Mouse (Mus musculus) liver, embryonic 15.5 days (tissue): Measurements from ENCODE around the gene Cops7a. TPM values are rescaled to one million over a fixed set of nuclear protein-coding genes. Genes with fewer than 3 reads are reported as not detected.
A peak's percentile ranks its signal among the peaks of the same experiment; 100 is the strongest.

Source experiments
- ATAC-seq: fragments of 200-750 bp; cut with Nextera tagmentation; 2 replicates; pipeline ENCODE4 v1.8.0; 2017; ENCODE audit warnings: moderate number of reproducible peaks, mild to moderate bottlenecking, moderate library complexity; ENCODE audit not compliant: insufficient read depth
- H3K27ac ChIP-seq: fragments of 300-500 bp; sonication (generic); replicated peaks from 2 replicates; pipeline ENCODE4 v1.5.1; 2015; ENCODE audit warnings: mild to moderate bottlenecking, inconsistent platforms
- H3K27me3 ChIP-seq: fragments of 300-500 bp; sonication (generic); 2 replicates; pipeline ENCODE4 v1.6.1; 2015; ENCODE audit warnings: mild to moderate bottlenecking, inconsistent platforms
- H3K36me3 ChIP-seq: fragments of 300-500 bp; sonication (generic); replicated peaks from 2 replicates; pipeline ENCODE4 v1.6.1; 2015; ENCODE audit warnings: moderate library complexity, mild to moderate bottlenecking, inconsistent platforms
- H3K4me1 ChIP-seq: fragments of 300-500 bp; sonication (generic); replicated peaks from 2 replicates; pipeline ENCODE4 v1.6.1; 2015; ENCODE audit warnings: inconsistent platforms
- H3K4me2 ChIP-seq: fragments of 300-500 bp; sonication (generic); 2 replicates; pipeline ENCODE4 v1.6.1; 2015; ENCODE audit warnings: moderate library complexity, mild to moderate bottlenecking, inconsistent platforms
- H3K4me3 ChIP-seq: fragments of 300-500 bp; sonication (generic); replicated peaks from 2 replicates; pipeline ENCODE4 v1.5.1; 2015; ENCODE audit warnings: mild to moderate bottlenecking, inconsistent platforms
- H3K9ac ChIP-seq: fragments of 300-500 bp; sonication (generic); 2 replicates; pipeline ENCODE4 v1.6.1; 2015; ENCODE audit warnings: moderate library complexity, mild to moderate bottlenecking, inconsistent platforms
- H3K9me3 ChIP-seq: fragments of 300-500 bp; sonication (generic); replicated peaks from 2 replicates; pipeline ENCODE4 v1.6.1; 2016; ENCODE audit warnings: inconsistent platforms
- WGBS: fragments of 180-500 bp; shearing (Covaris S2); methylation state at CpG from one replicate; pipeline ENCODE4 v1.1.7; 2015; ENCODE audit warnings: mixed read lengths; ENCODE audit not compliant: insufficient replicate concordance; 5-methylcytosine and 5-hydroxymethylcytosine counted together
- polyA plus RNA-seq: library from polyadenylated mRNA; unstranded; fragments of >200 nt; fragmentation: Nextera tagmentation; extraction: Ambion mirVana; gene quantifications from 2 replicates; pipeline ENCODE4 v1.2.1, GENCODE M21; 2015

Cops7a gene
- polyA plus RNA-seq, 1 experiment from 2014 or later, result 52.4 TPM

DNA sequence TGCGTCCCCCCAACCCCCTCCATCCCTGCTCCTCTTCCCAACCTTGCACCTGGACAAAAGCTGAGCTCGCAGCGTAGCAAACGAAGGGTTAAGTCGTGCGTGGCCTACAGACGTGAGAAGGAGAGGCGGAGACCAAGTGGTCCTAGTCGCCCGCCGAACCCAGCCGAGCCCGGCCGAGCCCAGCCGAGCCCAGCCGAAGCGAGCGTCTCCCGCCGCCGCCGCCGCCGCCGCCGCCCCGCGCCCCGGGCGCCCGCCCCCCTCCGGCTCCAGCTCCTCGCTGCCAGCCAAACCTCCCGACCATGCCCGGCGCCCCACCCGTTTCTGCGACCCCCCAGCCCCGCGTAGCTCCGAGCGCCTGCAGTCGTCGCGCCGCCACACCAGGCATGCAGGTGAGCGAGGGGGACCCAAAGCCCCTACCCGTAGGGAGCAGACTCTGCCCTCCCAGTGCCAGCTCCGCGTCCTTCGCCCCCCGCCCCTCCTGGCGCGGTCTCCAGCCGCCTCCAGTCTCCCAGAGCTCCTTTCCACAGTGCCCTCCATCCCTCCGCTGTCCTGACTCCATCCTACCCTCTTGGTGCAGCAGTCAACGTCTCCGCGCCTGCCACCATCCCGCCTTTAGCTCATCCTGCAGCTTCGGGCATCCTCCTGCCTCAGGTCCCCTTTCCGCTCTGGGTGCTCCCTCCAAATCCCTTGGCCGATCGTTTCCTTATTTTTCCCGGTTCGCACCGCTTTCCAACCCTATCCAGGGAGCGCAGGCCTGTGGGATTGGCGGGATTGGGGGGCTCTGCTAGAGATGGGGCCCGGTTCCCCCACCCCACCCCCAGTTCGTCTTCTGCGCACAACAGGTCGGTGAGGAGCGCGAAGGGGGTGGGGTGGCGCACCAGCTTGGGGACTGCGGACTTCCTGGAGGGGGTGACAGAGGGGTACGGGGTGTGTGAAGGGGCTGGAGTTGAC, 31.5 kb upstream of the Cops7a start, which contains the start of gene Pianp:
Gene Pianp, plus strand, starts transcription at position 144 of the 951 bp plus-strand sequence.
- H3K4me1 ChIP-seq, result peaks cover 12% of the 10 kb centered on the region
- no peak within 1 kb of the TSS for H3K9ac ChIP-seq
- no peaks in the 10 kb centered on the region for H3K36me3 ChIP-seq
- ATAC-seq, result 0 out of 2 replicates have a peak, but pooled peaks have one; percentile 14
- H3K9me3 ChIP-seq, result no peaks in the 10 kb centered on the region
- WGBS, result 2% methylated on average over 76 of the region's 78 CpGs
- H3K27me3 ChIP-seq, result peaks cover 100% of the 10 kb centered on the region
- H3K27ac ChIP-seq, result no peak within 1 kb of the TSS
- H3K4me3 ChIP-seq, result peak within 1 kb of the TSS; percentile 46
- H3K4me2 ChIP-seq, result peak within 1 kb of the TSS; percentile 70

DNA sequence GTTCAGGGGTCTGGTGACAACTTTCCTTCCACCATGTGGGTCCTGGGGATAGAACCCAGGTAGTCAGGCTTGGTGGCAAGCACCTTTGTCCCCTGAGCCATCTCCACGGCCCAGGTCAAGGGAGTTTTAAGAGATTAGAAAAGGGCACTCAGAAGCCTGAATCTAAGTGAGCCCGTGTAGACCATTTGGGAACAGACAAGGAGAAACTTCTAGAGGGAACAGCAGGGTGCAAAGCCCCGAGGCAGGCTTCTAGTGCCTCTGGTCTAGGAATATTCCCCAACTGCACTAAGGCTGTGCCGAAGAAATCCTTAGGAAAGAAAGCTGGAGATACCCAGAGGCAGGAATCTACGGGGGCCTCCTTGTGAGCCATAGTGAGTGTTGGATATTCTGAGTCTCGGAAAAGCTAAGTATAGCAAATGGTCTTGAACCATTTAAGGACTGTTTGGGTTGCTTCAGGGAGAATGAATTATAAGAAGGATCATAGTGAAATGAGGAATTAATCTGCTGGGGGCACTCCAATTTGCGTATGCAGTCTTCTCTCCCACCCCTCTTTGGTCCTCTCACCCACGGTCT, 30.6 kb upstream of the Cops7a start:
- no peaks in the 10 kb centered on the region for H3K9me3 ChIP-seq
- H3K4me3 ChIP-seq, result no peak overlapping the region
- peaks cover 99% of the 10 kb centered on the region for H3K27me3 ChIP-seq
- no peak for ATAC-seq
- no peak overlapping the region for H3K9ac ChIP-seq
- H3K4me2 ChIP-seq, result no peak overlapping the region
- WGBS, result 39% methylated on average over 8 of the region's 8 CpGs
- peaks cover 12% of the 10 kb centered on the region for H3K4me1 ChIP-seq
- H3K36me3 ChIP-seq, result no peaks in the 10 kb centered on the region
- H3K27ac ChIP-seq, result no peak overlapping the region

DNA sequence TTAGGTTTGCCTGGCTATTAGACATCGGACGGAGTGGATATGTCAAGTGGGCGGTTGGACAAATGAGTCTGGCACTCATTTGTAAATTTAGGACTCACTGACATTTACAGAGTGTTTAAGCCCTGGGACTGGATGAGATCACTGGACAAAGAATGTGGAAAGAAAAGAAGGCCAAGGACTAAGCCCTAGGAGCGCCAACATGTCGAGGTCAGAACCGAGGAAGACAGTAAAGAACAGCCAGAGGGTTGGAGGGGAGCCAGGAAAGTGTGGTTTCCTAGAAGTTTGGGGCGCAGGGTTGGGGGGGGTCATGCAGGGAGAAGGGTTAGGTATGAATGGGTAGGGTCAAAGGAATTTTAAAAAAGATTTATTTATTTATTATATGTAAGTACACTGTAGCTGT, 29.9 kb upstream of the Cops7a start:
- no peak overlapping the region for H3K9ac ChIP-seq
- H3K9me3 ChIP-seq, result no peaks in the 10 kb centered on the region
- H3K36me3 ChIP-seq, result no peaks in the 10 kb centered on the region
- peaks cover 12% of the 10 kb centered on the region for H3K4me1 ChIP-seq
- H3K27ac ChIP-seq, result no peak overlapping the region
- H3K4me3 ChIP-seq, result no peak overlapping the region
- H3K4me2 ChIP-seq, result no peak overlapping the region
- peaks cover 94% of the 10 kb centered on the region for H3K27me3 ChIP-seq
- no peak for ATAC-seq
- WGBS, result 69% methylated on average over 7 of the region's 7 CpGs

DNA sequence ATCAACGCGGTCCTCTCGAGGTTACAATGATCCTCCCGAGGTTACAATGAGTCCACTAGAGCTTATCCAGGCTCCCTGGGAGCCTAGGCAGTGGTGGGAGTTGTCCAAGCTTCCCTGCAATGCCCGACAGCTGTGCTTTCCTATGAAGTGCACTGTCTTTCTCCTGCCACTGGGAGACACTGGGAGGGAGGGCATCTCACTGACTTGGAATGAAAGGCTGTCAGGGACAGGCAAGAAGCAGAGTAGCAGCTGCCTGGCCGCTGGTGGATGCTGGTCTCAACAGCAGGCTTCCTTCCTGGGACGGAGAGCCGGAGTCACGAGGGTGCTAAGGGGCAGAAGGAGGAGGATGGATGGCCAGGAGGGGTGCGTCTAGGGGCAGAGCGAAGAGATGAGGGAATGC, 28.5 kb upstream of the Cops7a start:
- H3K27me3 ChIP-seq, result peaks cover 81% of the 10 kb centered on the region

DNA sequence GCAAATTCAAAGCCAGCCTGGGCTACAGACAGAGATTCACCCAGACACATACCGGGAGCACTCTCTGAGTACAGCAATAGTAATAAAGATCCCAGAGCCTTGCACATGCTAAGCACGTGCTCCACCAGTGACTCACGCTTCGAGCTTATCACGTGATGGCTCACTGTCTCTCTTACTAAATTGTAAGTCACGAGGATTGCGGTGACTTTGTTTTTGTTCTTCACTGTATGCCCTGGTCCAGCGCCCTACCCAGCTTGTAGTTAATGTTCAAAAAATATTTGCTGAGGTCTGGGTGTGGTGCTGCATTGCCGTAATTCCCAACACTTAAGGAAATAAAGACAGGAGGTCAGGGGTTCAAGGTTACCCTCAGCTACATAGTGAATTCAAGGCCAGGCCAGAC, 28.0 kb upstream of the Cops7a start:
- H3K4me3 ChIP-seq, result no peak overlapping the region
- no peak for ATAC-seq
- peaks cover 12% of the 10 kb centered on the region for H3K4me1 ChIP-seq
- H3K9me3 ChIP-seq, result no peaks in the 10 kb centered on the region
- no peaks in the 10 kb centered on the region for H3K36me3 ChIP-seq
- no peak overlapping the region for H3K9ac ChIP-seq
- no peak overlapping the region for H3K4me2 ChIP-seq
- peaks cover 78% of the 10 kb centered on the region for H3K27me3 ChIP-seq
- whole genome bisulfite sequencing, result 67% methylated on average over 9 of the region's 9 CpGs
- H3K27ac ChIP-seq, result no peak overlapping the region

More for the DNA sequence above, 28.5 kb upstream of the Cops7a start:
- no peak overlapping the region for H3K9ac ChIP-seq
- H3K4me3 ChIP-seq, result no peak overlapping the region
- no peak for ATAC-seq
- peaks cover 12% of the 10 kb centered on the region for H3K4me1 ChIP-seq
- no peaks in the 10 kb centered on the region for H3K36me3 ChIP-seq
- no peaks in the 10 kb centered on the region for H3K9me3 ChIP-seq
- 15% methylated on average over 11 of the region's 11 CpGs for WGBS
- H3K27ac ChIP-seq, result no peak overlapping the region
- no peak overlapping the region for H3K4me2 ChIP-seq

DNA sequence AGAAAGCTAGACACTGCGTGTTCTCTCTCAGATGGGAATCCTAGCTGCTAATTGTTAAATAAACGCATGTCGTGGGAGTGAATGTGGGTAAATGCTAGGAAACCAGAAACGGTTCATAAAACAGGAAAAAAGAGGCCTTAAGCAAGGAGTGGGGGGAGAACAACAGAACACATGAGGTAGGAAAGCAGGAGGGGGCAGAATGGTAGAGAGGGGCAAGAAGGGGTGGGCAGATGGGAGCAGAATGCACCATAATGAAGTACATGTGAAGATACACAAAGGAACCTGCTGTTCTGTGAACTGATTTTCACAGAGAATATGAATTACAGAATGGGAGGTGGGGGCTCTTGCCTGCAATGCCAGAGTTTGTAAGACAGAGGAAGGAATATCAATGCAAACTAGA, 26.9 kb upstream of the Cops7a start:
- peaks cover 69% of the 10 kb centered on the region for H3K27me3 ChIP-seq
- ATAC-seq, result no peak

DNA sequence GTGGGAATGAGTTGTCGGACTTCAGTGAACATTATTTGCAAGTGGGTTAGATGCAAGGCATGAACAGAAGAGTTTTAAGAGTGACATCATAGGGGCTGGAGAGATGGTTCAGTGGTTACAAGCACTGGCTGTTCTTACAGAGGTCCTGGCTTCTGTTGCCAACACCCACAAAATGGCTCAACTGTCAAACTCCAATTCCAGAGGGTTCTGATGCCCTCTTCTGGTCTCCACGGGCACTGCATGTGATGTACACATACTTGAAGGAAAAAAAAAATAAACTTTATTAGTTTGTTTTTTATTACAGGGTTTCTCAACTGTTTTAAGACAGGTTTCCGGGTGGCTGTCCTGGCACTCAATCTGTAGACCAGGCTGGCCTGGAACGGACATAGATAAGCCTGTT, 2.4 kb upstream of the Cops7a start:
- Histone ChIP-seq H3K9ac (no peak overlapping the region), H3K4me2 (no peak overlapping the region), H3K36me3 (peaks cover 4% of the 10 kb centered on the region; the same call in 1 of the 2 replicates), H3K9me3 (no peaks in the 10 kb centered on the region), H3K4me3 (no peak overlapping the region), H3K4me1 (peaks cover 30% of the 10 kb centered on the region), H3K27ac (no peak overlapping the region), H3K27me3 (no peaks in the 10 kb centered on the region)
- no peak for ATAC-seq
- WGBS, result 54% methylated on average over 4 of the region's 4 CpGs

More for the DNA sequence above, 26.9 kb upstream of the Cops7a start:
- WGBS, result 64% methylated on average over 4 of the region's 4 CpGs
- Histone ChIP-seq H3K4me2 (no peak overlapping the region), H3K4me1 (peaks cover 10% of the 10 kb centered on the region), H3K9ac (no peak overlapping the region), H3K4me3 (no peak overlapping the region), H3K9me3 (no peaks in the 10 kb centered on the region), H3K36me3 (no peaks in the 10 kb centered on the region), H3K27ac (no peak overlapping the region)

DNA sequence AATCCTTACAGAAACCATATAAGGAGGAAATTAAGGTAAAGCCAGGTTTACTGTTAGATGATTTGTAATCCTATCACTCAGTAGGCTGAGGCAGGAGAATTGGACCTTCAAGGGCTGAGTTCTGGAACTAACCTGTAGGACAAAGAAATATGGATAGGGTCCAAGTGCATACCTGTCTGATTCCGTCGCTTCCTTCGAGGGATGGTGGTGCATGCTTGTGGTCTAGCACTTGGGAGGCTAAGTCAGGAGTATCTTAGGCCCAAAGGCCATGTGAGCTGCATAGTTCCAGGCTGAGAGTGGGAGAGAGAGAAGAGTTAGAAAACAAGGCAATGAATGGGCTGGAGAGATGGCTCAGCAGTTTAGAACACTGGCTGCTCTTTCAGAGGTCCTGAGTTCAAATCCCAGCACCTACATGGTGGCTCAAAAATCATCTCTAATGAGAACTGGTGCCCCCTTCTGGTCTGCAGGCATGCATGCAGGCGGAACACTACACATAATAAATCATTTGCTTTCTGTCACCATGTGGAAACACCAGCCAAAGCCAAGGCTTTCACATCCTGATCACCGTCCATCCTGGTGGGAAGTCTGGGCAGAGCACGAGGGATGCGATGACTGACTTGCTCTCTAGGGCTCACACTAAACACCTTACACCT, 1.3 kb upstream of the Cops7a start:
- peak overlapping the region; percentile 87; the same call in 1 of the 2 replicates for H3K9ac ChIP-seq
- no peaks in the 10 kb centered on the region for H3K9me3 ChIP-seq
- peak overlapping the region; percentile 88 for H3K4me3 ChIP-seq
- no peak for ATAC-seq
- peak overlapping the region; percentile 95 for H3K4me2 ChIP-seq
- 89% methylated on average over 7 of the region's 7 CpGs for WGBS
- no peak overlapping the region for H3K27ac ChIP-seq
- H3K27me3 ChIP-seq, result no peaks in the 10 kb centered on the region
- H3K36me3 ChIP-seq, result peaks cover 9% of the 10 kb centered on the region
- peaks cover 33% of the 10 kb centered on the region for H3K4me1 ChIP-seq

DNA sequence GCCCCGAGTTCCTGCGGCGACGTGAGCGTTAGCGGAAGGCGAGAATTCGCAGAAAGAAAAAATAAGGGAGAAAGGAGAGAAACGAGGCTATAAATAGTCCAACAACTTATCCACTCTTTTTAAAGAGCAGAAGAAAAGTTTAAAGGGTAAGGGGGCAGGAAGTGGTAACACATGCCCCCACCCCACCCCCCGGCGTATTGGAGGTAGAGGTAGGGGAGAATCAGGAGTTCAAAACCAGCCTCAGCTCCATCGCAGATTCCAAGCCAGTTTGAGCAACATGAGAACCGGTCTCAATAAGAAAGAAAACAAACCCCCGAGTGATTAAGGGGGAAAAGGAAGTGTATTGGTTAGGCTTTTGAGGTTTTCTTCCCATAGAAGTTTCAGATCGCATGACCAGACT, 409 bp upstream of the Cops7a start:
- Histone ChIP-seq H3K36me3 (peaks cover 16% of the 10 kb centered on the region), H3K4me2 (peak overlapping the region; percentile 95), H3K27me3 (no peaks in the 10 kb centered on the region), H3K4me1 (peaks cover 33% of the 10 kb centered on the region), H3K9me3 (no peaks in the 10 kb centered on the region), H3K4me3 (peak overlapping the region; percentile 88), H3K27ac (peak overlapping the region; percentile 86), H3K9ac (peak overlapping the region; percentile 87)
- ATAC-seq, result no peak
- WGBS, result 4% methylated on average over 15 of the region's 15 CpGs

DNA sequence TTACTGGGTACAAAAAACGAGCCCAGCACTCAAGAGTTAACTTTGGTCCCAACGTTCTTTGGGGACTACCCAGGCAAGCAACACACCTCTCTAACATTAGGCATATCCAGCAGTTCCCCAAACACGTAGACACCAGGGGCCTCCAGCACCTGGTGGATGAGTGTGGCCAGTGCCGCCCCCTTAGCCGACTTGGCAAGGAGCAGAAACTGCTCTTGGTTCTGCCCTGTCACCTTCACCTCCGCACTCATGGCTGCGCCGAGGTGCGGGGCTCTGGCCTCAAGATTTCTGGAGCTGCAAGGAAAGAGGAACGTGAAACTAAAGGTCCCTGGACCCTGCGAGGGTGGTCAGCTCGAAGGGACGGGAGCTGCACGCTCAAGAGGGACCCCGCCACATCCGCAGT, 700 bp downstream of the Cops7a start:
- Histone ChIP-seq H3K4me2 (peak overlapping the region; percentile 95), H3K4me1 (peaks cover 33% of the 10 kb centered on the region)
- 8% methylated on average over 16 of the region's 16 CpGs for WGBS

DNA sequence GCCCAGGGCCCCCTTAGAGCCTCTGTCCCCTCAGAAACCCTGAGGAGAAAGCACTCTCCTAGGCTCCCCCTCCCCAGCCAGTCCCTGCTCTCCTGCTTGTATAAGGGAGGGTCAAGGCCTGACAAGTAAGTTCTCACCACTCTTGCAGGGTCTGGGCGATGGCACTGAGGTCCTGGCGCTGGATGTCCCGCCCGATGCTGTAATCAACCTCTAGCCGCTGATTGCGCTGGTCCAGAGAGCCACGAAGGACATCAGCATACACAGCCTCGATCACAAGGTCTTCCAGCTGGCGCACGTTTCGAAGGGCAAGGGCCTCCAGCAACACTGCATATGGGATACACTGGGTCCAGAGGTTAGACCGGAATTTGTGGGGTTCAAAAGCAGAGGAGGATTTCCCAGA, 4.3 kb downstream of the Cops7a start:
- ATAC-seq, result no peak
- no peak overlapping the region for H3K27ac ChIP-seq
- no peaks in the 10 kb centered on the region for H3K27me3 ChIP-seq
- H3K4me3 ChIP-seq, result no peak overlapping the region
- no peaks in the 10 kb centered on the region for H3K9me3 ChIP-seq
- no peak overlapping the region for H3K4me2 ChIP-seq
- WGBS, result 88% methylated on average over 12 of the region's 12 CpGs
- no peak overlapping the region for H3K9ac ChIP-seq
- H3K4me1 ChIP-seq, result peaks cover 25% of the 10 kb centered on the region
- H3K36me3 ChIP-seq, result peaks cover 51% of the 10 kb centered on the region

More for the DNA sequence above, 700 bp downstream of the Cops7a start:
- Histone ChIP-seq H3K27ac (peak overlapping the region; percentile 86), H3K4me3 (peak overlapping the region; percentile 88), H3K9me3 (no peaks in the 10 kb centered on the region), H3K27me3 (no peaks in the 10 kb centered on the region), H3K9ac (peak overlapping the region; percentile 87; the same call in 1 of the 2 replicates), H3K36me3 (peaks cover 26% of the 10 kb centered on the region)
- peak; percentile 5; the same call in 1 of the 2 replicates for ATAC-seq
